Mouse (Mus musculus) cortical plate, adult 2 months (tissue): ENCODE results near the gene Dnajc9.

ENCODE experiments used
- CTCF ChIP-seq: fragments of 200-500 bp; IDR thresholded peaks from 2 replicates; pipeline ENCODE4 v1.5.1; 2011; ENCODE audit warnings: mild to moderate bottlenecking, control low read depth, low read length; ENCODE audit not compliant: insufficient read depth; ENCODE audit errors: extremely low read depth
- POLR2A ChIP-seq: fragments of 200-500 bp; IDR thresholded peaks from 2 replicates; pipeline ENCODE4 v1.6.1; 2011; ENCODE audit warnings: mild to moderate bottlenecking, low read length, control low read depth; ENCODE audit not compliant: insufficient read depth; ENCODE audit errors: extremely low read depth

GRCm38 (mm10) chr14:20340866-20341265, 47.8 kb downstream of the Dnajc9 start:
- TF ChIP-seq CTCF = no peak
- no peak for TF ChIP-seq POLR2A
